Mouse (Mus musculus): Measurements from ENCODE around the gene Zfp512b. TPM values are rescaled to one million over a fixed set of nuclear protein-coding genes. Genes with fewer than 3 reads are reported as not detected.

The Zfp512b gene
- total and polyA plus RNA-seq, 2 experiments from 2014 or later = 62.3 to 75.6 TPM

DNA sequence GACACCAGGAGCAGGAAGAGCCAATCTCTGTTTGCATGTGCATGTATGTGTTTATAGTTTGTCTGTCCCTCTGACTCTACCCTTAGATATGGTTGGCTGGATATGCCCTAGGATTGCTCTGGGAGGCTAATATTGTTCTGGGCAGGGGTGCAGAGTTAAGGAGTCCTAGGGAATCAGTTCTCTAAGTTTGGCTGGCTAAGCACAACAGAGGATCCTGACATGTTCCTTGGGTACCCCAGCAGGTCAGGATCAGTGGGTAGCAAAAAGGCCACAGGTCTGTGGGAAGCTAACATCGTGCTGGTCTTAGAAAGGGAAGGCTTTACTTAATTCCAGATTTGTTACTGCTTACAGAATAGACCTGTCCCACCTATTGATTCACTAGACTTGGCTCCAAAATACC is 12.9 kb downstream of the Zfp512b start:
- H3K9me3 ChIP-seq (ENCODE audit: low read length) = no peaks in the 10 kb centered on the region
- no peak for TF ChIP-seq CTCF (IDR thresholded peaks at IDR 0.05; ENCODE audit: low read depth)
- WGBS = 85% methylated on average over 1 of the region's 1 CpGs
- no peak overlapping the region for H3K4me3 ChIP-seq (ENCODE audit: low read depth, low read length)
- no peak overlapping the region for H3K27ac ChIP-seq (ENCODE audit: low read depth, low read length)
- no peak overlapping the region for H3K4me2 ChIP-seq (ENCODE audit: low read depth)
- DNase-seq = no peak
- ATAC-seq = no peak
- peaks cover 9% of the 10 kb centered on the region; the same call in 1 of the 2 replicates for H3K4me1 ChIP-seq (ENCODE audit: insufficient read depth)
- no peaks in the 10 kb centered on the region for H3K27me3 ChIP-seq (ENCODE audit: insufficient read depth, low read length)
- H3K36me3 ChIP-seq (ENCODE audit: insufficient read depth) = peaks cover 19% of the 10 kb centered on the region
- H3K9ac ChIP-seq = no peak overlapping the region

DNA sequence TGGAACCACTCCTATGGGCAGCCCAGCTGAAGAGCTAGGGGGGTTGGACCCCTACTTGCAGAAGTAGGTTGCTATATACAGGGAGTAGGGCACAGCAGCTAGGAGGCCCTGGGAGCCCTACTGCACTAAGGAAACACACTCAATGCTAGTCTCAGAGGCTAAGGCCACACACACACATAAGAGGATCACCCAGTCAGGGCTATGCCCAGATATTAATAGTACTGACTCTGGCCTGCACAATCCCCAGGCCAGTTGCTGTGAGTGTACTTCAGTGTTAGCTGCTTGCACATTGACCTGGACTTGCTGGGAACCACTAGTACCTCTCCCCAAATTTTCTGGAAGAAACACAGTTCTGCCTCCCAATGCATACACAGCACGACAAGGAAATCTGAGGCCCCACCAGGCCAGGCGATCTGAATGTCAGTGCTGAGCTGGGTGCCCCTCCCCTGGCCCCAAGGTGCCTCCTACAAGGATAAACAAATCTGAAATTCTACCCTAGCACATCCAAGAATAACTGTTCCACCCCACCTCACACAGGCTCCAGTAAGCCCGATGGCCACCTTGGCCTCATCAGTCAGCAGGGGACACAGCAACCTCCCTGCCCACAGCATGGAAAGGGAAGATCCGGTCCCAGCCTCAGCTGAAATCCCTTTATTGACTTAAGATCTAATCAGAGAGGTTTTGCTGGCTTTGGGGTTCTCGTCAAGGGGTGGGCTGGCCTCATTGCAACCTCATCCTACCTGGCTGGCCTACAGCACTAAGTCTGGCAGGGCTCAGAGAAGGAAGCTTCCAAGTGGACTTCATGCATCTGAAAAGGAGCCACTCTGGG is 13.6 kb downstream of the Zfp512b start:
- no peak for ATAC-seq
- WGBS = 82% methylated on average over 5 of the region's 5 CpGs
- H3K4me1 ChIP-seq (ENCODE audit: insufficient read depth) = peaks cover 9% of the 10 kb centered on the region; the same call in 1 of the 2 replicates

GRCm38 (mm10) chr2:181577981-181578581 is 14.5 kb downstream of the Zfp512b start:
- Histone ChIP-seq H3K4me3 (ENCODE audit: low read depth, low read length) (no peak overlapping the region), H3K27ac (ENCODE audit: low read depth, low read length) (no peak overlapping the region), H3K36me3 (ENCODE audit: insufficient read depth) (peaks cover 3% of the 10 kb centered on the region; the same call in 1 of the 2 replicates), H3K9ac (no peak overlapping the region), H3K27me3 (ENCODE audit: insufficient read depth, low read length) (no peaks in the 10 kb centered on the region), H3K4me2 (ENCODE audit: low read depth) (no peak overlapping the region), H3K4me1 (ENCODE audit: insufficient read depth) (peaks cover 9% of the 10 kb centered on the region; the same call in 1 of the 2 replicates), H3K9me3 (ENCODE audit: low read length) (no peaks in the 10 kb centered on the region)
- ATAC-seq (no peak), DNase-seq (no peak)
- TF ChIP-seq CTCF (IDR thresholded peaks at IDR 0.05; ENCODE audit: low read depth) = no peak
- 74% methylated on average over 7 of the region's 7 CpGs for WGBS

More for the DNA sequence above, 13.6 kb downstream of the Zfp512b start:
- no peak overlapping the region for H3K4me3 ChIP-seq (ENCODE audit: low read depth, low read length)
- no peak overlapping the region for H3K9ac ChIP-seq
- H3K36me3 ChIP-seq (ENCODE audit: insufficient read depth) = peaks cover 12% of the 10 kb centered on the region
- no peaks in the 10 kb centered on the region for H3K9me3 ChIP-seq (ENCODE audit: low read length)
- H3K4me2 ChIP-seq (ENCODE audit: low read depth) = no peak overlapping the region
- DNase-seq = no peak
- no peak overlapping the region for H3K27ac ChIP-seq (ENCODE audit: low read depth, low read length)
- no peak for TF ChIP-seq CTCF (IDR thresholded peaks at IDR 0.05; ENCODE audit: low read depth)
- H3K27me3 ChIP-seq (ENCODE audit: insufficient read depth, low read length) = no peaks in the 10 kb centered on the region

DNA sequence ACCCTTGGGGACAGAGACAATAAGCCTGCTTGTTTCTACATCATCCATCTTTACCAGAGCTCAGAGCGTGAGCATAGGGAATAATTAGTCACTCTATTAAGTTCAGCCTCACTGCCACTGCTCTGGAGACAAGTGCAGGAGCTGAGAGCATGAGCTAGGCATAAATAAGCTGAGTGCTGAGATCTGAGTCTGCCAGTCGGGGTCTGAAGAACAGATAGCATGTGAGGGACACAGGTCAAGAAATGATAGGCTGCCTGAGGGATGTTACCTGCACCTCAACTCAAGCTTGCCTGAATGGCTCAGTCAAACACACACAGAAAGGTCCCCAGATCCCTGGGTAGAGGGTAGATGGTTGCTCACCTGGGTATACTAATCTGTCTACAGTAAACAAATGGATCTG is 15.5 kb downstream of the Zfp512b start:
- H3K4me3 ChIP-seq (ENCODE audit: low read depth, low read length) = no peak overlapping the region
- H3K4me1 ChIP-seq (ENCODE audit: insufficient read depth) = peaks cover 9% of the 10 kb centered on the region; the same call in 1 of the 2 replicates
- TF ChIP-seq CTCF (IDR thresholded peaks at IDR 0.05; ENCODE audit: low read depth) = no peak
- no peaks in the 10 kb centered on the region for H3K27me3 ChIP-seq (ENCODE audit: insufficient read depth, low read length)
- no peak overlapping the region for H3K27ac ChIP-seq (ENCODE audit: low read depth, low read length)
- no peak overlapping the region for H3K9ac ChIP-seq
- 0 out of 2 replicates have a peak, but pooled peaks cover 3% of the 10 kb centered on the region for H3K36me3 ChIP-seq (ENCODE audit: insufficient read depth)
- no peak overlapping the region for H3K4me2 ChIP-seq (ENCODE audit: low read depth)
- DNase-seq (no peak), ATAC-seq (no peak)
- no peaks in the 10 kb centered on the region for H3K9me3 ChIP-seq (ENCODE audit: low read length)
- whole genome bisulfite sequencing = 67% methylated on average over 2 of the region's 2 CpGs

DNA sequence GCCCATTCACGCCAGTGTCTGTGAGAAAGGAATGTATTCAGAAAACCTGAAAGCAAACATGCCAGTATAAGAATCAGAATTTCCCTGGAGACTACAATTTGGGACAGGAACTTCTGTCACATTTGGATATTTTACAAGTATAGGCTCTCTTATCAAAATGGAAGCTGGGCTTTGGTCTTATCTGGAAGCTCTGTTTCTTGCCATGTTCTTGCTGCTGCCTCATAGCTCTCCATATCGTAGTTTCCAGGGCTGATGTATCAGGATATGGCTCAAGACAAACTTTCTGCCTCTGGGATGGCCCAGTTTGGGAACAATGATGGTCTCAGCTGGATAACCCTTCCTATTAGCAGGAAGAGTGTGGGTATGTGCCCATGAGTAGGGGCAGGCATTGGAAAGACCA is 16.0 kb downstream of the Zfp512b start:
- WGBS = 88% methylated on average over 2 of the region's 2 CpGs
- no peak for TF ChIP-seq CTCF (IDR thresholded peaks at IDR 0.05; ENCODE audit: low read depth)
- H3K27ac ChIP-seq (ENCODE audit: low read depth, low read length) = no peak overlapping the region

GRCm38 (mm10) chr2:181574921-181575545 is 17.6 kb downstream of the Zfp512b start:
- no peak for ATAC-seq
- 94% methylated on average over 7 of the region's 7 CpGs for WGBS
- no peak for DNase-seq
- H3K27ac ChIP-seq (ENCODE audit: low read depth, low read length) = no peak overlapping the region
- no peak overlapping the region for H3K4me3 ChIP-seq (ENCODE audit: low read depth, low read length)
- no peak overlapping the region for H3K4me2 ChIP-seq (ENCODE audit: low read depth)
- H3K27me3 ChIP-seq (ENCODE audit: insufficient read depth, low read length) = no peaks in the 10 kb centered on the region
- TF ChIP-seq CTCF (IDR thresholded peaks at IDR 0.05; ENCODE audit: low read depth) = no peak
- H3K9me3 ChIP-seq (ENCODE audit: low read length) = no peaks in the 10 kb centered on the region
- no peak overlapping the region for H3K9ac ChIP-seq
- H3K4me1 ChIP-seq (ENCODE audit: insufficient read depth) = 0 out of 2 replicates have a peak, but pooled peaks cover 1% of the 10 kb centered on the region
- 0 out of 2 replicates have a peak, but pooled peaks cover 3% of the 10 kb centered on the region for H3K36me3 ChIP-seq (ENCODE audit: insufficient read depth)

More for the DNA sequence above, 16.0 kb downstream of the Zfp512b start:
- Histone ChIP-seq H3K4me1 (ENCODE audit: insufficient read depth) (peaks cover 9% of the 10 kb centered on the region; the same call in 1 of the 2 replicates), H3K36me3 (ENCODE audit: insufficient read depth) (0 out of 2 replicates have a peak, but pooled peaks cover 3% of the 10 kb centered on the region), H3K9me3 (ENCODE audit: low read length) (no peaks in the 10 kb centered on the region), H3K27me3 (ENCODE audit: insufficient read depth, low read length) (no peaks in the 10 kb centered on the region), H3K9ac (no peak overlapping the region), H3K4me2 (ENCODE audit: low read depth) (no peak overlapping the region), H3K4me3 (ENCODE audit: low read depth, low read length) (no peak overlapping the region)
- DNase-seq (no peak), ATAC-seq (no peak)

Measured in forebrain, postnatal 0 days (tissue).